Mouse (Mus musculus) lung, adult 2 months (tissue): ENCODE measurements around the gene Gm5617. TPM values are rescaled to one million over a fixed set of nuclear protein-coding genes. Genes with fewer than 3 reads are reported as not detected.
A peak's percentile ranks its signal among the peaks of the same experiment; 100 is the strongest.
"Not testable (repeated sequence)": the region's sequence is repeated elsewhere in the genome, so short reads cannot be mapped to it uniquely, and the experiment has no call there.

ENCODE experiments used
- DNase-seq: peaks from one replicate; pipeline ENCODE4 v3.0.0; 2022
- H3K4me1 ChIP-seq: fragments of 200-500 bp; 2 replicates; pipeline ENCODE4 v1.6.1; 2011; ENCODE audit warnings: low read length; ENCODE audit not compliant: control insufficient read depth, insufficient read depth
- H3K4me3 ChIP-seq: fragments of 200-500 bp; replicated peaks from 2 replicates; pipeline ENCODE3; 2011; ENCODE audit warnings: low read depth, mild to moderate bottlenecking, control low read depth, low read length; ENCODE audit errors: extremely low read depth
- CTCF ChIP-seq: fragments of 200-500 bp; IDR thresholded peaks from 2 replicates; pipeline ENCODE4 v1.5.1; 2011; ENCODE audit warnings: mild to moderate bottlenecking, low read length, control low read depth; ENCODE audit not compliant: insufficient read depth
- POLR2A ChIP-seq: fragments of 200-500 bp; IDR thresholded peaks from 2 replicates; pipeline ENCODE4 v1.6.1; 2011; ENCODE audit warnings: low read depth, mild to moderate bottlenecking, control low read depth, low read length, borderline replicate concordance; ENCODE audit errors: extremely low read depth
- WGBS: fragments of 180-500 bp; shearing (Covaris S2); methylation state at CpG from one replicate; pipeline ENCODE4 v1.1.7; 2018; 5-methylcytosine and 5-hydroxymethylcytosine counted together
- polyA plus RNA-seq: library from polyadenylated mRNA; depleted of rRNA; stranded (reverse); fragments of >200 nt; gene quantifications from 2 replicates; pipeline ENCODE4 v1.2.3, GENCODE M21; 2012; rRNA removed

The Gm5617 gene
- 58.5 and 60.2 TPM in 2 replicates for polyA plus RNA-seq

DNA sequence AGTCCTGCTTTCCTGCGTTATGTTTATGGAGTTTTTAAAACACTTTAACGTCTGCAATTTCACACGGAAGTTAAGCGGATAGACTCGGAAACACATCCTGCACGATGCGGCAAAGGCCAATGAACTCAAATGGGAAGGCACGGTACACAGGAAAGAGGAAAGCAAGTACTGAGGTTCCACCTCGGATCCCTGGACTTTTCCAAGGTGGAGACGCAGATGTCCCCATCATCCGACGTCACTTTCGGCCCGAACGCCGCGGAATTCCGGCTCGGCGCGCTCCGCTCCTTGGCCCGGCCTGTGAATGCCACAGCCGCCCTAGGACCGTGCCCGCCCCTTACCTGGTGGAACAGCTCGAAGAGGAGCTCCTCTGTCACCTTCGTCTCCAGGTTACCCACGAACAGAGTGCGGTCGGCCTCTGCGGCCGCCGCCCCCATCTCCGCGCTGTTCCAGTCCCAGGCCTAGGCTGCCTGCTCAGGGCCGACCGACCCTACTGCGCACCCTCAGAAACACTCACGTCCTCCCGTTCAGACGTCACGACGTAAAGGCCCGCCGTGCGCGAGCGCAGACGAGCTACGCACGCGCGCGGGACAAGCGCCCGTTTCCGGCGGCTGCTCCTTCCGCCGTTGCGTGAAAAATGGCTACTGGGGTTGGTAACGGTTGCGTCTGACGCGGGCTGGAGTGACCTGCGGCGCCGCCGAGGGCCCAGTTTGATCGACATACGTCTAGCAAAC lies at the start of gene Gm5617, which contains the start of gene Rbm7:
Gene Gm5617 (plus strand): TSS at position 626 of the 731 bp plus-strand sequence.
Gene Rbm7 (minus strand): TSS at position 483 of the 731 bp plus-strand sequence.
- TF ChIP-seq POLR2A (peak; percentile 85), CTCF (no peak)
- peak; percentile 91 for DNase-seq
- H3K4me3 ChIP-seq = peak within 1 kb of the TSS; percentile 90
- peaks cover 7% of the 10 kb centered on the region; the same call in 1 of the 2 replicates for H3K4me1 ChIP-seq
- under 1% methylated on average over 72 of the region's 72 CpGs for WGBS

- TF ChIP-seq CTCF (peak; percentile 37; the same call in 1 of the 2 replicates), POLR2A (no peak)
- WGBS = 21% methylated on average over 5 of the region's 5 CpGs
- H3K4me1 ChIP-seq = no peaks in the 10 kb centered on the region
- no peak overlapping the region for H3K4me3 ChIP-seq
- peak; percentile 15 for DNase-seq
These were observed 47.4 kb upstream of the Gm5617 start for GRCm38 (mm10) chr9:48447783-48448209.

DNA sequence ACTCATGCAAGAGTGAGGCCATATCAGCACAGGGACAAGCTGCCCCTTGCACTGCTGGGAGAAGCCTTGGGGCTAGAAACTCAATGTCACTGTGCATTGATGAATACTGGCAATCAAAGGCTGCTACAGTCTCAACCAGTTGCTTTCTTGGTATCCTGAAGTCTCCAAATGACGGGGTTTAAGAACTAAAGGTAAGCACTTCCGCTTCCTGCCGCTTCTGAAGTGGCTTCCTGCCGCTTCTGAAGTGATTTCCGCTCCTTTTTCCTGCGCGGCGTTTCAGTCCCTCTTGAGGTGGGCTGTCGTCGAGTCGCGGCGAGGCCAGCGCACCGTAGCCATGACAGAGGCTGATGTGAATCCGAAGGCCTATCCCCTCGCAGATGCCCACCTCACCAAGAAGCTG lies 45.2 kb upstream of the Gm5617 start:
- no peaks in the 10 kb centered on the region for H3K4me1 ChIP-seq
- no peak for DNase-seq
- TF ChIP-seq CTCF = no peak
- WGBS = 79% methylated on average over 17 of the region's 17 CpGs
- no peak overlapping the region for H3K4me3 ChIP-seq

DNA sequence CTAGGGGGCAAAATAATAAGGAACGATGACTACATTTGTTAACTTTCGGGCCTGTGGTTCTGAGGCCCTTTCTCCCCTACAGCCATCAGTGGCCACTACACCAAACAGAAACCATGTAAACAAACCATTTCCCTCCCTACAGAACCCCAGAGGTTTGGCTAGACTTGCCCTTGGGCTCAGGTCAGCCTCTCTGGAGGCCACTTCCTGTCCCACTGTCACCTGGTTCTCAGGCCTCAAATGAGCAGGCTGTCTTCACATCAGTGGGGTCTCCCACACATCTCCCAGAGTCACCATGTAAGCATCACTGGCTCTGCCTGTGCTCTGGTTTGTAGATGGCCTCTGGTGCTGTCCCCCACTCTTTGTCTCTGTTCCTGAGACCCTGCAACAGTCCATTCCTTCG lies 39.3 kb upstream of the Gm5617 start:
- DNase-seq = no peak
- 78% methylated on average over 3 of the region's 3 CpGs for WGBS
- no peak overlapping the region for H3K4me3 ChIP-seq
- H3K4me1 ChIP-seq = no peaks in the 10 kb centered on the region
- TF ChIP-seq CTCF = no peak
- no peak for TF ChIP-seq POLR2A

GRCm38 (mm10) chr9:48458879-48459278 lies 36.4 kb upstream of the Gm5617 start:
- DNase-seq = no peak
- no peak overlapping the region for H3K4me3 ChIP-seq
- TF ChIP-seq CTCF (0 out of 2 replicates have a peak, but pooled peaks have one; percentile 24), POLR2A (no peak)
- H3K4me1 ChIP-seq = no peaks in the 10 kb centered on the region
- 71% methylated on average over 3 of the region's 3 CpGs for WGBS

GRCm38 (mm10) chr9:48459391-48459790 lies 35.9 kb upstream of the Gm5617 start:
- no peak for TF ChIP-seq CTCF
- no peak for TF ChIP-seq POLR2A
- DNase-seq = no peak
- 91% methylated on average over 5 of the region's 5 CpGs for WGBS
- Histone ChIP-seq H3K4me3 (no peak overlapping the region), H3K4me1 (no peaks in the 10 kb centered on the region)

DNA sequence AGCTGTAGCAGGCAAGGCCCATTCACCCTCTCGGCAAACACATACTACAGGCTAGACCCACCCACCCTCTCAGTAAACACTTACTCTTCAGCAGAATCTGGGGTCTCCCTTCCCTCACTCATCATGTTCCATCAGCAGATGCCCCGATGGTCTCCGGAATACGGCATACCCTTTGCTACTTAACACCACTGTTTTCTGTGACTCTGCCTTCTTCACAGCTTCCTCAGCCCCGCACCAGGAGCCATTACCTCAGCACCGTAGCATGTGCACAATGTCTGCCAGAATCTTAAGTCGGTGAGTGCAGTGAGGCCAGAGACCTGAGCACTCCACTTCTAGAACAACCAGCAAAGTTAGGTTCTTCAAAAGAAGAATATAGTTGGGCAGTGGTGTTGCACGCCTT lies 34.5 kb upstream of the Gm5617 start:
- TF ChIP-seq POLR2A = no peak
- TF ChIP-seq CTCF = no peak
- Histone ChIP-seq H3K4me1 (no peaks in the 10 kb centered on the region), H3K4me3 (no peak overlapping the region)
- 82% methylated on average over 8 of the region's 8 CpGs for WGBS
- DNase-seq = no peak

DNA sequence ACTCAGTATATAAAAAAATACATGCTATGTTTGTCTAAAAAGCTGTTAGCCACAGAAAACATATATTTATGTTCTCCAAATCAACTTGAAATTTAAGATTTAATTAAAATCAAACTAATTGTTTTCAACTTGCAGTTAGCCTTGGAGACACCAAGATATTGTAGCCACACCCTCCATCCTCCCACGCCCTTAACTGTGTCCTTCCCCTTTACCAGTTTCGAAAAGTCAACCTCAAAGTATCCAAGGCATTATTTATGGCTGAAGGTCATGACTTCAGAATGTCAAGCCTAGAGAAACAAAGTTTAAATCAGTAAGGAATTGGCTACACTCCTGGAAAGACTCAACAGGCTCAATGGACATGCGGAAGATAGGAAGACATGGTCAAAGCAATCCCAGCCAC lies 33.7 kb upstream of the Gm5617 start:
- no peak overlapping the region for H3K4me3 ChIP-seq
- TF ChIP-seq CTCF (no peak), POLR2A (no peak)
- 74% methylated on average over 3 of the region's 3 CpGs for WGBS
- no peaks in the 10 kb centered on the region for H3K4me1 ChIP-seq
- DNase-seq = no peak

DNA sequence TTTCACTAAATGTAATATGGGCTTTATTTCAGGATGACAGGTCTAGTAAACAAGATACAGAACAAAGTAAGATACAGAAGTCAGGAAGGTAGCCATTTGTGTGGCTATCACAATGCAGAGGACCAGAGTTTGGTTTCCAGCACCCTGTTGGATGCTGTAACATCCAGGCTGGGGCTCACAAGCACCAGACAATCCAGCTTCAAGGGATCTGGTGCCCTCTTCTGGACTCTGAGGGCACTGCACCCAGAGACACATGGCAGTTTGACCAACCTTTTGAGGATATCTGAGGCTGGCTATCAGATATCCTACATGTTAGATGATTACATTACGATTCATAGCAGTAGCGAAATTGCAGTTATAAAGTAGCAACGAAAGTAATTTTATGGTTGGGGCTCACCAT lies 29.6 kb upstream of the Gm5617 start:
- 98% methylated on average over 3 of the region's 3 CpGs for WGBS
- TF ChIP-seq CTCF (peak; percentile 51), POLR2A (no peak)
- no peaks in the 10 kb centered on the region for H3K4me1 ChIP-seq
- DNase-seq = no peak
- H3K4me3 ChIP-seq = no peak overlapping the region

DNA sequence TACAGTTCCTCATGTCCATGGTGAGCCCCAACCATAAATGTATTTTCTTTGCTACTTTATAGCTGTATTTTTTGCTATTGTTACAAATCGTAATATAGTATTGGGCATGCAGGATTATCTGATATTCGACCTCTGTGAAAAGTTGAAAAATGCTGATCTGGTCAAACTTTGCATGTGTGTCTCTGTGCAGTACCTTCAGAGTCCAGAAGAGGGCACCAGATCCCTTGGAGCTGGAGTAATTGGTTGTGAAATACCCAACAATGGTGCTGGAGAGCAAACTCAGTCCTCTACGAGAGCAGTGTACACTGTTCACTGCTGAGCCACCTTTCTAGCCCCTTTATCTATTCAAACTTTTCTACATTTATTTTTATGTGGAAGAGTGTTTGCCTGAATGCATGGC lies 28.4 kb upstream of the Gm5617 start:
- peak; percentile 78 for DNase-seq
- no peak for TF ChIP-seq POLR2A
- peak; percentile 56 for TF ChIP-seq CTCF
- no peaks in the 10 kb centered on the region for H3K4me1 ChIP-seq
- no peak overlapping the region for H3K4me3 ChIP-seq
- WGBS = 52% methylated on average over 3 of the region's 3 CpGs

DNA sequence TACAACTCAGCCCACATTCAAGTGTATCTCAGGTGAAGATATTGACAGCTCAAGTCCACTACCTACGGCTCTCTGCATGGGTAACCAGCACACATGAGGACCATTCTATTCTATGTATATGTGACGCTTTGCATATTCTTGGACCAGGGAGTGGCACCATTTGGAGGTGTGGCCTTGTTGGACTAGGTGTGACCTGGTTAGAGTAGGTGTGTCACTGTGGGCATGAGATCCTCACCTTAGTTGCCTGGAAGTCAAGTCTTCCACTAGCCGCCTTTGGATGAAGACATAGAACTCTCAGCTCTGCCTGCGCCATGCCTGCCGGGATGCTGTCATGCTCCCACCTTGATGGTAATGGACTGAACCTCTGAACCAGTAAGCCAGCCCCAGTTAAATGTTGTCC lies 27.8 kb upstream of the Gm5617 start:
- 99% methylated on average over 5 of the region's 5 CpGs for WGBS
- H3K4me3 ChIP-seq, H3K4me1 ChIP-seq, DNase-seq: not testable (repeated sequence)
